Comparison of ENCODE assay signal across 7 mouse cellular contexts in genomic region chr12:102878031-102878823, GRCm38 (mm10). TPM values are rescaled to one million over a fixed set of nuclear protein-coding genes. Genes with fewer than 3 reads are reported as not detected.
A peak's percentile ranks its signal among the peaks of the same experiment; 100 is the strongest.
DNase-seq lines count a peak whose midpoint lies in the region; ATAC-seq and TF ChIP-seq lines count a peak whose summit lies in the region.

Btbd7 (minus strand) TSS chr12:102878471.

- H3K9ac ChIP-seq in intestine, postnatal 0 days (ENCODE audit: low read depth, low read length) = peak within 1 kb of the TSS; percentile 97
- peak within 1 kb of the TSS; percentile 90 for H3K9ac ChIP-seq in midbrain, embryonic 12.5 days (replicated peaks)

- ATAC-seq in intestine, postnatal 0 days = peak; percentile 95
- ATAC-seq in midbrain, embryonic 12.5 days (ENCODE audit: low FRiP score, low read depth) = peak; percentile 97

- no peak for TF ChIP-seq CTCF in intestine, postnatal 0 days (IDR thresholded peaks at IDR 0.05; ENCODE audit: low read depth)
- 0 out of 2 replicates have a peak, but pooled peaks have one; percentile 24 for TF ChIP-seq CTCF in small intestine, adult 2 months (IDR thresholded peaks at IDR 0.05; ENCODE audit: extremely low read depth, insufficient read length, insufficient replicate concordance, low read depth, low read length)

- peak; percentile 95 for DNase-seq in adrenal gland, adult 8-10 months
- peak; percentile 96 for DNase-seq in embryo, embryonic 9.5 days (ENCODE audit: extremely low spot score)
- DNase-seq in gonadal fat pad, adult 2 months (ENCODE audit: low read depth) = no peak
- DNase-seq in left cerebral cortex, postnatal 4 days = peak; percentile 99

- TF ChIP-seq POLR2A in small intestine, adult 2 months (IDR thresholded peaks at IDR 0.05; ENCODE audit: low read depth, low read length) = peak; percentile 70

- H3K27me3 ChIP-seq in intestine, postnatal 0 days (replicated peaks; ENCODE audit: control insufficient read depth, insufficient read depth, low read length) = no peaks in the 10 kb centered on the region
- H3K27me3 ChIP-seq in midbrain, embryonic 12.5 days = no peaks in the 10 kb centered on the region
- no peaks in the 10 kb centered on the region for H3K27me3 ChIP-seq in small intestine, adult 2 months (ENCODE audit: control insufficient read depth, insufficient read depth, low read length)

- peaks cover 8% of the 10 kb centered on the region for H3K4me1 ChIP-seq in intestine, postnatal 0 days (replicated peaks; ENCODE audit: control insufficient read depth, insufficient read depth, low read length)
- H3K4me1 ChIP-seq in midbrain, embryonic 12.5 days = peaks cover 21% of the 10 kb centered on the region
- peaks cover 2% of the 10 kb centered on the region; the same call in 1 of the 2 replicates for H3K4me1 ChIP-seq in small intestine, adult 2 months (ENCODE audit: control insufficient read depth, insufficient read depth, insufficient read length, low read length)

- intact Hi-C loops in left cerebral cortex, postnatal 4 days (cut with DNase I) = no loop called here

- H3K36me3 ChIP-seq in intestine, postnatal 0 days (ENCODE audit: control insufficient read depth, insufficient read depth) = no peaks in the 10 kb centered on the region
- H3K36me3 ChIP-seq in midbrain, embryonic 12.5 days = no peaks in the 10 kb centered on the region
- H3K36me3 ChIP-seq in small intestine, adult 2 months (ENCODE audit: control insufficient read depth, insufficient read depth, low read length) = no peaks in the 10 kb centered on the region

- H3K4me2 ChIP-seq in intestine, postnatal 0 days (replicated peaks; ENCODE audit: low read depth) = peak within 1 kb of the TSS; percentile 81
- H3K4me2 ChIP-seq in midbrain, embryonic 12.5 days (replicated peaks) = peak within 1 kb of the TSS; percentile 79

- H3K27ac ChIP-seq in intestine, postnatal 0 days (ENCODE audit: low read depth, low read length) = peak within 1 kb of the TSS; percentile 98
- peak within 1 kb of the TSS; percentile 97 for H3K27ac ChIP-seq in midbrain, embryonic 12.5 days (replicated peaks)
- H3K27ac ChIP-seq in small intestine, adult 2 months (ENCODE audit: insufficient read depth, low read depth, low read length) = peak within 1 kb of the TSS; percentile 48

- under 1% methylated on average over 62 of the region's 95 CpGs for WGBS in intestine, postnatal 0 days
- under 1% methylated on average over 88 of the region's 95 CpGs for WGBS in midbrain, embryonic 12.5 days
- 1% methylated on average over 95 of the region's 95 CpGs for WGBS in small intestine, adult 2 months

- no peaks in the 10 kb centered on the region for H3K9me3 ChIP-seq in intestine, postnatal 0 days (ENCODE audit: control insufficient read depth)
- no peaks in the 10 kb centered on the region for H3K9me3 ChIP-seq in midbrain, embryonic 12.5 days

- H3K4me3 ChIP-seq in intestine, postnatal 0 days (ENCODE audit: low read depth, low read length) = peak within 1 kb of the TSS; percentile 97
- H3K4me3 ChIP-seq in midbrain, embryonic 12.5 days = peak within 1 kb of the TSS; percentile 95
- H3K4me3 ChIP-seq in small intestine, adult 2 months (ENCODE audit: low read depth, low read length) = peak within 1 kb of the TSS; percentile 74

RNA-seq across cellular contexts. Expression of gene Btbd7, which starts in this region (rescaled TPM):
- total RNA-seq in adrenal gland, adult 8-10 months (2022) = 10 to 100 TPM; 44.9 to 59.5 (median 54.3) TPM
- 16.8 and 18.2 TPM in 2 replicates for polyA plus RNA-seq in gonadal fat pad, adult 2 months (2012; rRNA removed)
- polyA plus RNA-seq in intestine, postnatal 0 days (2015; fragmentation: Nextera tagmentation; extraction: Ambion mirVana) = 7.8 and 8.8 TPM in 2 replicates
- total RNA-seq in left cerebral cortex, postnatal 4 days (2021) = 10 to 100 TPM; 30.7 to 32.7 TPM
- polyA plus RNA-seq in midbrain, embryonic 12.5 days (2016; fragmentation: Nextera tagmentation; extraction: Ambion mirVana) = 25.8 and 29.6 TPM in 2 replicates
- 5.5 and 11.5 TPM in 2 replicates for polyA plus RNA-seq in small intestine, adult 2 months (2012; rRNA removed)

Comparison
In these comparisons a context has a peak if more than half of its experiments do, and no peak if none do; other contexts are left out.
1. H3K27ac ChIP-seq: peak in every context shown above with its lines; median percentile 98 in intestine, postnatal 0 days; 97 in midbrain, embryonic 12.5 days; 48 in small intestine, adult 2 months.